Mouse (Mus musculus) E14TG2a.4 (cell line): ENCODE measurements around the gene Usp10.

Experiments used
- H3K27me3 ChIP-seq: 2 replicates; pipeline ENCODE4 v1.6.1; 2014; ENCODE audit warnings: low read length, control low read depth; ENCODE audit not compliant: insufficient read depth
- H3K36me3 ChIP-seq: 2 replicates; pipeline ENCODE4 v1.6.1; 2014; ENCODE audit warnings: low read length, control low read depth; ENCODE audit not compliant: insufficient read depth
- H3K4me1 ChIP-seq: replicated peaks from 2 replicates; pipeline ENCODE4 v1.6.1; 2014; ENCODE audit warnings: low read depth, low read length, control low read depth
- H3K4me3 ChIP-seq: replicated peaks from 2 replicates; pipeline ENCODE4 v1.5.1; 2014; ENCODE audit warnings: mild to moderate bottlenecking, low read length
- H3K9me3 ChIP-seq: 2 replicates; pipeline ENCODE4 v1.6.1; 2014; ENCODE audit warnings: low read length, control low read depth
- CTCF ChIP-seq: conservative IDR thresholded peaks from 2 replicates; pipeline ENCODE4 v1.5.1; 2014; ENCODE audit warnings: low read length
- NANOG ChIP-seq: IDR thresholded peaks from 2 replicates; pipeline ENCODE4 v1.6.1; 2014; ENCODE audit warnings: borderline replicate concordance, low read length, mixed read lengths
- POU5F1 ChIP-seq: IDR thresholded peaks from 2 replicates; pipeline ENCODE4 v1.6.1; 2014; ENCODE audit warnings: low read length, borderline replicate concordance

Gene Usp10

DNA sequence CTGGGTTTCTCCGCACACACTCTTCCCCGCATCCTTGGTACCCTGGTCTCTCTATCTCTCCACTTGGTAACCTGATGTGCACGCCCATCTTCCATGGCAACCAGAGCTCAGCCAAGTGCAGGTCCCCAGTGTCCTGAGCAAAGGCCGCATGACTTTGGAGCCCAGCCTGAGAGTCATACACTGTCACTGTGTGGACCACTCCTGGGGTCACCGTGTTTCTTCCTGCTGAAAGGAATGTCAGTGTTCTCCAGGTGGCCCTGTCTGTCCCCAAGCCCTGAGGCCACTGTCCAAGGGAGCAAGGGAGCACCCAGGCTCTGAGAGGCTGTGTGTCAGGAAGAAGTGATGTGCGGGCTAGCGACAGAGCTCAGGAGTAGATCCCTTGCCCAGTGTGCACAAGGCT lies 26.9 kb upstream of the Usp10 start:
- TF ChIP-seq CTCF (no peak), NANOG (no peak), POU5F1 (no peak)
- Histone ChIP-seq H3K27me3 (peaks cover 26% of the 10 kb centered on the region), H3K4me3 (no peak overlapping the region), H3K9me3 (no peaks in the 10 kb centered on the region), H3K4me1 (peaks cover 13% of the 10 kb centered on the region), H3K36me3 (no peaks in the 10 kb centered on the region)

DNA sequence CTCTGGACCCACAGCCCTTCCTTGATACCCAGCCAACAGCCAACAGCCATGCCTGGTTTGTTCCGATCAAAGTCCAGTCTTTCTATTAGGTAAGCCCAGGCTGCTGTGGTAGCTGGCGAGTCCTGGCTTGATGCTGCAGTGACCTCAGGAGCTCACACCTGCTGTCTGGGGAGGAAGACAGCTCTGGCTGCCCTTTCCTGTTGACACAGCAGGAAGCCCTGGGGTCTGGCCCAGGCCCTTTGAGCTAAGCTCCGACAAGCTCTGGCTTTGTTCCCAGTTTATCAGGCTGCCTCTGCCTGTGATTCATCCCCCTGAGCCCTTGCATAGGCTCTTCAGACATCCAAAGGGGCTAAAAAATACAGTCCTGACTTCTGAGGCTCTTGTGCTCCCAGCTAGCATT lies 24.5 kb upstream of the Usp10 start:
- H3K36me3 ChIP-seq, result no peaks in the 10 kb centered on the region
- H3K9me3 ChIP-seq, result no peaks in the 10 kb centered on the region
- H3K4me3 ChIP-seq, result no peak overlapping the region
- H3K27me3 ChIP-seq, result peaks cover 6% of the 10 kb centered on the region; the same call in 1 of the 2 replicates
- TF ChIP-seq CTCF, result no peak
- no peak for TF ChIP-seq NANOG
- no peak for TF ChIP-seq POU5F1
- H3K4me1 ChIP-seq, result peaks cover 20% of the 10 kb centered on the region

DNA sequence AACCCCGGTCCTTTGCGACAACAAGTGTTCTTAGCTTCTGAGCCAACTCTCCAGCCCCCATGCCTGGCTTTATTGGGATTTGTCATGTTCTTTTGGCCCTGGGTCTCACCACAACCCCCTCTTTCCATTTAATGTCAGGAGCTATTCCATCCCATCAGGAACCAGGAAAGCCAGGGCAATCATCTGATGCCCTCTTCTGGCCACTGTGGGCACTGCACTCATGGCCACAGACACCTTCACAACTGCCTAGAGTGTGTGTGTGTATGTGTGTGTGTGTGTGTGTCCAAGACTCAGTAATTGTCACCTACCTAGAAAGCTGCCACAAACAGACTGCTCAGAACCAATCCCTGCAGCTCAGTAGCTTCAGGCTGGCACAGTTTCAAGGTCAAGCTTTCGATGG lies 23.0 kb upstream of the Usp10 start:
- H3K36me3 ChIP-seq, result no peaks in the 10 kb centered on the region
- H3K27me3 ChIP-seq, result no peaks in the 10 kb centered on the region
- peaks cover 20% of the 10 kb centered on the region for H3K4me1 ChIP-seq
- no peaks in the 10 kb centered on the region for H3K9me3 ChIP-seq
- TF ChIP-seq CTCF, result peak; percentile 96
- TF ChIP-seq POU5F1, result no peak
- H3K4me3 ChIP-seq, result no peak overlapping the region

DNA sequence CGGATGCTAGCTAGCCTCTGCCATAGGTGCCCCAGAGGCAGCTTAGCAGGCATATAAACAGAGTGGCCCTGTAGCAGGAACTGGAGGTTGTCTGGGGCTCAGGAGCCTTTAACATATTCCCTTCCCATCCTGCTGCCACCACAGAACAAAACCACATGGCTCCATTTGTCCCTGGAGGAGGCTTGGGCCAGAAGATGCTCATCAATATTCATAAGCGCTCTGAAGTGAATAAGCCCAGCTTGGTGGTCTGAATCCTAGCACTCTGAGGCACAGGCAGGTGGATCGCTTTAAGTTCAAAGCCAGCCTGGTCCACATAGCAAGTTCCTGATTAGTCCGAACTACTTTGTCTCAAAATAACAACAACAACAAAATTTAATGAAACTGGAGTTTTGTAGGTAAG lies 22.1 kb upstream of the Usp10 start:
- Histone ChIP-seq H3K27me3 (no peaks in the 10 kb centered on the region), H3K9me3 (no peaks in the 10 kb centered on the region), H3K4me1 (peaks cover 20% of the 10 kb centered on the region), H3K4me3 (no peak overlapping the region), H3K36me3 (no peaks in the 10 kb centered on the region)
- no peak for TF ChIP-seq POU5F1
- TF ChIP-seq NANOG, result no peak
- TF ChIP-seq CTCF, result no peak

DNA sequence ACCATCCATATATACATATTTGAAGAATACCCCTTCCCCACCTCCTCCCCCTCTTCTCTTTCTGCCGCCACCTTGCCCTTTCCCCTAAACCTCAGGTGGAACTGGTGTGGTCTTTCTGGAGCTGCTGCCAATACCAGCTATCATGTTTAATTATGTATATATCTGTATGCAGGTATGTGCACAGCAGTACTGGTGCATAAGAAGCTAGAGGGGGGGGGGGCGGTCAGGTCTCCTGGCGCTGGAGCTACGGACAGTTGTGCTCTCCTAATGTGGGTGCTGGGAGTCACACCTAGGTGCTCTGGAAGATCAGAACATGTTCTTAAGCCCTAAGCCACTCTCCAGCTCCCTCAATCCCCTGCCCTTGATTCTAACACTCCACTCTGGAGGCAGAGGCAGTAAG lies 13.1 kb upstream of the Usp10 start:
- H3K9me3 ChIP-seq, result no peaks in the 10 kb centered on the region
- H3K27me3 ChIP-seq, result peaks cover 25% of the 10 kb centered on the region
- TF ChIP-seq POU5F1, result no peak
- TF ChIP-seq NANOG, result no peak
- no peak for TF ChIP-seq CTCF
- H3K4me3 ChIP-seq, result no peak overlapping the region
- no peaks in the 10 kb centered on the region for H3K36me3 ChIP-seq
- peaks cover 20% of the 10 kb centered on the region for H3K4me1 ChIP-seq

DNA sequence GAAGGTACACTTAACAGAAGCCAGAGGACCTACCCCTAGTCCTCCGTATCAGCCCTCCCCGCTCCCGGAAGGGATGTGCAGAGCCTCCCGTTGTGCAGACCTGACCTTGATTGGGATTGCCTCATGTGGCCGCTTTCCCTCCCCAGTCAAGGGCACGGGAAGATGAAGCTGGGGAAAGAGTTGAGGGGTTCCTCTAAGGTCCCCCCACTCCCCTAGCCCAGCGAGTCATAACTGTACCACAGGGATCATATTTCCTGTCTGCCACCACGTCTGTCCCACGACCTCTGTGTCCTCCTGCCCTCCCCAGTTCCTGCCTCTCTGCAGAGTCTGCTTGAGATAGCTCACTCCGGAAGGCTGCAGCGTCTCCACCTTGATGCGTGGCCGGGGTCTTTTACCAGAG lies 12.2 kb upstream of the Usp10 start:
- Histone ChIP-seq H3K4me3 (no peak overlapping the region), H3K4me1 (peaks cover 24% of the 10 kb centered on the region)
- TF ChIP-seq CTCF (no peak), NANOG (no peak), POU5F1 (no peak)

DNA sequence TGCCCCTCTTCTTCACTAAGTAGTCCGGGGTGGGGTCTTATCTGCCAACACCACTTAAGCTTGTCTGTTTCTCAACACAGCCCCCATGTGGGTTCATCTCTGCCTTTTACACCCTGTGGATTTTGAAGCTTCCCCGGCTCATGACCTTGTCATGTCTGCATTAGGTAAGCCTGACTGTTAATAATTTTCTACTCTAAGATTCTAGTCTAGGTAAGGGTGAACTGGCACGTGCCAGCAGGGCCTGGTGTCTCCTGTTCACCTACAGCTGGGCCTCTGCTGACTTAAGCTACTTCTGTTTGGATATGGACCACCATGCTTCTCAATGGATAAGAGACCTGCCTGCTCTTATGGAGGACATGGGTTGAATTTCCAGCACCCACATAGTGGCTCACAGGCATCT lies 8.8 kb upstream of the Usp10 start:
- H3K4me3 ChIP-seq, result no peak overlapping the region
- peaks cover 28% of the 10 kb centered on the region for H3K27me3 ChIP-seq
- no peaks in the 10 kb centered on the region for H3K9me3 ChIP-seq
- H3K4me1 ChIP-seq, result peaks cover 47% of the 10 kb centered on the region
- H3K36me3 ChIP-seq, result no peaks in the 10 kb centered on the region
- no peak for TF ChIP-seq NANOG

More for the DNA sequence above, 12.2 kb upstream of the Usp10 start:
- peaks cover 27% of the 10 kb centered on the region for H3K27me3 ChIP-seq
- no peaks in the 10 kb centered on the region for H3K9me3 ChIP-seq
- no peaks in the 10 kb centered on the region for H3K36me3 ChIP-seq

DNA sequence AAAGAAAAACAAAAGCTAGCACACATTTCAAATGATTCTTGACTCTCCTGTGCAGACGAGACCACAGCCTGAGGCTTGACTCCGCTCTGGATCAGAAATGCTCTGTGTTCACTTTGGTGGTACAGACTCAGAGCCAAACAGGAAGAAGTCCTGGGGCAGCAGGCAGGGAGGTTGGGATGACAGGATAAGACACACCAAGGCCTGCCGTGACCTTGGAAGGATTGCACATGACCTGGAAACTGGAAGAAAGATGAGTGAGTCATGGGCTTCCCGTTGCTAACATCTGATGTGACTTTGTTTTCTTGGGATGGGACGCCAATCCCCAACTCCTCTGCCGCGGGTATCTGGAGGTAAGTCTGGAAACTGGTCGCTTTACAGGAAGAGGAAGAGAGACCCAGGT lies 8.2 kb upstream of the Usp10 start:
- peaks cover 27% of the 10 kb centered on the region for H3K27me3 ChIP-seq
- H3K9me3 ChIP-seq, result no peaks in the 10 kb centered on the region
- H3K4me3 ChIP-seq, result no peak overlapping the region
- no peak for TF ChIP-seq CTCF
- no peak for TF ChIP-seq NANOG
- TF ChIP-seq POU5F1, result no peak
- H3K4me1 ChIP-seq, result peaks cover 53% of the 10 kb centered on the region
- no peaks in the 10 kb centered on the region for H3K36me3 ChIP-seq

DNA sequence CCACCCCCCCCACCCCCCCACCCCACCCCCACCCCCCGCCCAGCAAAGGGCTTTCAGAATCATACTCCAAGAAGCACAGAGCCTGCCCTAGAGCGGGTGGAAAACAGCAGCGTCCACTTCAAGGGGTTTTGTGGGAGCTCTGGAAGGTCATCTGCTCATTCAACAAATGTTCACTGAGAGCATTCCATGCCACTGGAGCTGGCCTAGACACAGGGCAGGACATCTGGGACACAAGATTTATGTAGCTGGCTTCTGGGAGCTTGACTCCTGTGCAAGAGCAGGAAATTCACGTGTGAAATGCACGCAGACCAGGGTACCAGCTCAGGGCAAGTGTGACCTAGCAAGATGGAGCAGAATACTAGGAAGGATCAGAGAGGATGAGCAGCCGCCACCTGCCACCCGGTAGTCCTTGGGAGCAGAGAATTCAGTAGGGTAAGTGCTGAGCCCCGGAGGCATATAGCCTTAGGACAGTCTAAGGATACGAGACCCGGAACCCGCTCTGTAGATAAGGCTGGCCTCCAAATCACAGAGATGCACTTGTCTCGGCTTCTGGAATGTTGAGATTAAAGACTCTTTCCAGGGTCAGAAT lies 5.7 kb upstream of the Usp10 start:
- H3K9me3 ChIP-seq, result no peaks in the 10 kb centered on the region

More for the DNA sequence above, 5.7 kb upstream of the Usp10 start:
- Histone ChIP-seq H3K36me3 (no peaks in the 10 kb centered on the region), H3K27me3 (peaks cover 7% of the 10 kb centered on the region), H3K4me1 (peaks cover 63% of the 10 kb centered on the region), H3K4me3 (0 out of 2 replicates have a peak overlapping the region, but pooled peaks have one; percentile 23)
- no peak for TF ChIP-seq CTCF
- no peak for TF ChIP-seq NANOG
- no peak for TF ChIP-seq POU5F1
